Mouse (Mus musculus) hindbrain, embryonic 10.5 days (tissue): ENCODE results near the gene Gm21915. TPM values are rescaled to one million over a fixed set of nuclear protein-coding genes. Genes with fewer than 3 reads are reported as not detected.

Experiments used
- DNase-seq: peaks from one replicate; pipeline ENCODE4 v3.0.0-alpha.2; 2017; ENCODE audit warnings: low spot score
- H3K27ac ChIP-seq: fragments of 300-500 bp; sonication (generic); 2 replicates; pipeline ENCODE4 v1.5.1; 2016; ENCODE audit warnings: mild to moderate bottlenecking, moderate library complexity
- H3K27me3 ChIP-seq: fragments of 300-500 bp; sonication (generic); 2 replicates; pipeline ENCODE4 v1.6.1; 2016; ENCODE audit warnings: mild to moderate bottlenecking; ENCODE audit not compliant: poor library complexity, insufficient read depth, severe bottlenecking
- H3K36me3 ChIP-seq: fragments of 300-500 bp; sonication (generic); 2 replicates; pipeline ENCODE4 v1.6.1; 2016; ENCODE audit warnings: mild to moderate bottlenecking, moderate library complexity
- H3K4me1 ChIP-seq: fragments of 300-500 bp; sonication (generic); replicated peaks from 2 replicates; pipeline ENCODE4 v1.6.1; 2016; ENCODE audit warnings: mild to moderate bottlenecking
- H3K4me3 ChIP-seq: fragments of 300-500 bp; sonication (generic); 2 replicates; pipeline ENCODE4 v1.5.1; 2016; ENCODE audit warnings: mild to moderate bottlenecking, moderate library complexity
- H3K9me3 ChIP-seq: fragments of 300-500 bp; sonication (generic); 2 replicates; pipeline ENCODE4 v1.6.1; 2016; ENCODE audit warnings: mild to moderate bottlenecking, moderate library complexity
- WGBS: fragments of 180-500 bp; shearing (Covaris S2); methylation state at CpG from one replicate; pipeline ENCODE4 v1.1.7; 2016; 5-methylcytosine and 5-hydroxymethylcytosine counted together
- polyA plus RNA-seq: library from polyadenylated mRNA; unstranded; fragments of >200 nt; fragmentation: Nextera tagmentation; extraction: Ambion mirVana; gene quantifications from 2 replicates; pipeline ENCODE4 v1.2.1, GENCODE M21; 2016

Gene Gm21915
- polyA plus RNA-seq, 1 experiment from 2014 or later: not detected

DNA sequence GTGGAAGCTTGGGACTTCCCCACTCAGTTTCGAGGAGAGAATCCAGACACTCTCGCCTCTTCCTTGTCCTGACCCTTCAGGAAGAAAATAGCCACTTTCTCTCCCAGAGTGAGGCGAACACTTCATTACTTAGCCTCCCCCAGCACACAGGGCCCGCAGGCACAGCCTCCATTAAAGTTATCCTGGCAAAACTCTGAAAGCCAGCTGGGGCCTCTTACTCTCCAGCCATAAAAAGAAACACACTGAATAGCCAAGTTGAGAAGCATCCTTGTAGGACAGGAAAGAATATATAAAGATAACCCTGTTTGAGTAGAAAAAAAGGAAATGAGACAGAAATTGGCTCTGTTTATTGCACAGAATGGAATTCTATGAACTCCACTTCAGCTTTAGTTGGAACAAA lies 8.2 kb downstream of the Gm21915 start:
- DNase-seq: no peak
- no peaks in the 10 kb centered on the region; the same call in 1 of the 2 replicates for H3K27me3 ChIP-seq
- no peaks in the 10 kb centered on the region for H3K9me3 ChIP-seq
- WGBS: 86% methylated on average over 4 of the region's 4 CpGs
- H3K27ac ChIP-seq: no peak overlapping the region
- H3K4me3 ChIP-seq: no peak overlapping the region
- H3K4me1 ChIP-seq: peaks cover 9% of the 10 kb centered on the region
- no peaks in the 10 kb centered on the region for H3K36me3 ChIP-seq

- Histone ChIP-seq H3K4me3 (peak within 1 kb of the TSS; percentile 79), H3K36me3 (no peaks in the 10 kb centered on the region), H3K9me3 (no peaks in the 10 kb centered on the region), H3K27me3 (peaks cover 37% of the 10 kb centered on the region), H3K27ac (peak within 1 kb of the TSS; percentile 96), H3K4me1 (peaks cover 29% of the 10 kb centered on the region)
- under 1% methylated on average over 53 of the region's 53 CpGs for WGBS
- DNase-seq: peak; percentile 70
Measured at GRCm38 (mm10) chr9:40685801-40686420, 15.5 kb downstream of the Gm21915 start, which contains the start of gene Clmp. Gene Clmp, plus strand, starts transcription at chr9:40685962.

GRCm38 (mm10) chr9:40686421-40686899 lies 16.0 kb downstream of the Gm21915 start:
- DNase-seq: no peak
- H3K4me1 ChIP-seq: peaks cover 29% of the 10 kb centered on the region

GRCm38 (mm10) chr9:40687053-40687452 lies 16.6 kb downstream of the Gm21915 start:
- Histone ChIP-seq H3K36me3 (no peaks in the 10 kb centered on the region), H3K9me3 (no peaks in the 10 kb centered on the region), H3K4me1 (peaks cover 29% of the 10 kb centered on the region), H3K27me3 (peaks cover 37% of the 10 kb centered on the region), H3K4me3 (peak overlapping the region; percentile 79), H3K27ac (peak overlapping the region; percentile 96)
- 33% methylated on average over 5 of the region's 5 CpGs for WGBS
- no peak for DNase-seq

More at GRCm38 (mm10) chr9:40686421-40686899, 16.0 kb downstream of the Gm21915 start:
- WGBS: under 1% methylated on average over 23 of the region's 23 CpGs
- Histone ChIP-seq H3K9me3 (no peaks in the 10 kb centered on the region), H3K4me3 (peak overlapping the region; percentile 79), H3K27ac (peak overlapping the region; percentile 96), H3K36me3 (no peaks in the 10 kb centered on the region), H3K27me3 (peaks cover 37% of the 10 kb centered on the region)

GRCm38 (mm10) chr9:40687553-40687952 lies 17.1 kb downstream of the Gm21915 start:
- H3K4me1 ChIP-seq: peaks cover 32% of the 10 kb centered on the region
- peaks cover 37% of the 10 kb centered on the region for H3K27me3 ChIP-seq
- H3K27ac ChIP-seq: peak overlapping the region; percentile 96
- H3K36me3 ChIP-seq: no peaks in the 10 kb centered on the region
- H3K9me3 ChIP-seq: no peaks in the 10 kb centered on the region
- no peak for DNase-seq
- H3K4me3 ChIP-seq: peak overlapping the region; percentile 79
- 55% methylated on average over 3 of the region's 3 CpGs for WGBS

- Histone ChIP-seq H3K4me3 (no peak overlapping the region), H3K4me1 (peaks cover 55% of the 10 kb centered on the region)
Measured at GRCm38 (mm10) chr9:40690511-40690910, 20.1 kb downstream of the Gm21915 start.

GRCm38 (mm10) chr9:40693026-40693425 lies 22.6 kb downstream of the Gm21915 start:
- Histone ChIP-seq H3K36me3 (peaks cover 14% of the 10 kb centered on the region; the same call in 1 of the 2 replicates), H3K9me3 (no peaks in the 10 kb centered on the region), H3K4me1 (peaks cover 34% of the 10 kb centered on the region), H3K4me3 (no peak overlapping the region), H3K27me3 (0 out of 2 replicates have a peak, but pooled peaks cover 3% of the 10 kb centered on the region), H3K27ac (peak overlapping the region; percentile 69)
- no peak for DNase-seq
- WGBS: 21% methylated on average over 3 of the region's 3 CpGs

More at GRCm38 (mm10) chr9:40690511-40690910, 20.1 kb downstream of the Gm21915 start:
- H3K27ac ChIP-seq: no peak overlapping the region
- no peaks in the 10 kb centered on the region for H3K9me3 ChIP-seq
- H3K36me3 ChIP-seq: no peaks in the 10 kb centered on the region
- peaks cover 24% of the 10 kb centered on the region for H3K27me3 ChIP-seq
- DNase-seq: no peak
- 93% methylated on average over 7 of the region's 7 CpGs for WGBS

DNA sequence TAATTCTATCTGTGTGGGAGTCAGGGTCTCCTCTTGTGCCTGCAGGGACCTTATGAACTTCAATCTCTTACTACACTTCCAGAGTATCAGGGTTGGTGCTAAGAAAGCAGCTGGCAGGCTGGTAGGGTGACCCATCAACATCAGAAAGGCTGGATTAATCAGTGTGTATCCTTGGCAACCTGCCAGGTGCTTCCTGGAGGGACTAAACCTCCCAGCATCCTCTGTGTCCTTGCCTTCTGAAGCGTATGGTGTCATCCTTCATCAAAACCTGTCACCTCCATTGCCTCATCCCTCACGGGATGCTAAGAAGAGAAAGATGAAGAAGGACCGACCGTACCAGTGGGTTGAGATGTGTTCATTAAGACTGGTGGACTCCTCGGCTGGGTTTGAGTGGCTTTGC lies 23.4 kb downstream of the Gm21915 start:
- H3K27me3 ChIP-seq: no peaks in the 10 kb centered on the region
- H3K4me3 ChIP-seq: no peak overlapping the region
- H3K4me1 ChIP-seq: peaks cover 34% of the 10 kb centered on the region
- H3K27ac ChIP-seq: peak overlapping the region; percentile 69
- H3K36me3 ChIP-seq: peaks cover 14% of the 10 kb centered on the region; the same call in 1 of the 2 replicates
- 68% methylated on average over 5 of the region's 5 CpGs for WGBS
- H3K9me3 ChIP-seq: no peaks in the 10 kb centered on the region
- no peak for DNase-seq

GRCm38 (mm10) chr9:40694284-40694683 lies 23.9 kb downstream of the Gm21915 start:
- Histone ChIP-seq H3K36me3 (peaks cover 14% of the 10 kb centered on the region; the same call in 1 of the 2 replicates), H3K27ac (peak overlapping the region; percentile 69; the same call in 1 of the 2 replicates), H3K27me3 (no peaks in the 10 kb centered on the region), H3K4me3 (no peak overlapping the region), H3K4me1 (peaks cover 34% of the 10 kb centered on the region), H3K9me3 (no peaks in the 10 kb centered on the region)
- WGBS: 79% methylated on average over 12 of the region's 12 CpGs
- no peak for DNase-seq

GRCm38 (mm10) chr9:40696086-40696485 lies 25.7 kb downstream of the Gm21915 start:
- WGBS: 87% methylated on average over 4 of the region's 4 CpGs
- Histone ChIP-seq H3K27me3 (no peaks in the 10 kb centered on the region), H3K36me3 (peaks cover 14% of the 10 kb centered on the region; the same call in 1 of the 2 replicates)

DNA sequence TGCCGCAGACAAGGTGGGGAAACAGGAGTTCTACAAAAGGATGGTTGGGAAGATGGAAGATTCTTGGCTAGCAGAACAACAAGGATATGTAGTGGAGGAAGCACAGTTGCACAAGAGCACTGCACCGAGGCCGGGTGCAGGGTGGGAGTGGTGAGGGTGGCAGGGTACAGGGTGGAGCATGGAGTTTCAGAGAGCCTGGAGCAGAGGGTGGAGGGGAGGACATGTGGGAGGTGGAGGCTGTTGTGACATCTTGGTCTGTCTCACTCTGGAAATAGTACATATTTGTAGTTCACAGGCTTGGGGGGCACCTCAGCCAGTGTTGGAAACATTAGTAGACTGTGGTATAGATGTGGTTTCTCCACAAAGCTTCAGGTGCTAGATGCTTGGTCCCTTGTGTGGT lies 28.8 kb downstream of the Gm21915 start:
- Histone ChIP-seq H3K36me3 (peaks cover 14% of the 10 kb centered on the region; the same call in 1 of the 2 replicates), H3K4me1 (peaks cover 18% of the 10 kb centered on the region), H3K9me3 (no peaks in the 10 kb centered on the region), H3K27ac (no peak overlapping the region), H3K4me3 (no peak overlapping the region), H3K27me3 (no peaks in the 10 kb centered on the region)
- WGBS: 93% methylated on average over 3 of the region's 3 CpGs
- no peak for DNase-seq

More at GRCm38 (mm10) chr9:40696086-40696485, 25.7 kb downstream of the Gm21915 start:
- peaks cover 34% of the 10 kb centered on the region for H3K4me1 ChIP-seq
- no peak overlapping the region for H3K4me3 ChIP-seq
- DNase-seq: no peak
- H3K9me3 ChIP-seq: no peaks in the 10 kb centered on the region
- peak overlapping the region; percentile 35; the same call in 1 of the 2 replicates for H3K27ac ChIP-seq

GRCm38 (mm10) chr9:40700253-40700652 lies 29.8 kb downstream of the Gm21915 start:
- WGBS: 89% methylated on average over 5 of the region's 5 CpGs
- H3K27ac ChIP-seq: no peak overlapping the region
- no peak for DNase-seq
- H3K36me3 ChIP-seq: peaks cover 14% of the 10 kb centered on the region; the same call in 1 of the 2 replicates
- no peaks in the 10 kb centered on the region for H3K9me3 ChIP-seq
- H3K4me1 ChIP-seq: peaks cover 18% of the 10 kb centered on the region
- no peaks in the 10 kb centered on the region for H3K27me3 ChIP-seq
- no peak overlapping the region for H3K4me3 ChIP-seq
